Mouse (Mus musculus) brain, embryonic 18.5 days (tissue): ENCODE results near the gene Rer1.

Source experiments
- DNase-seq: peaks from one replicate; pipeline ENCODE4 v3.0.0-alpha.2; 2012; ENCODE audit warnings: low read depth, low spot score

Rer1 gene

DNA sequence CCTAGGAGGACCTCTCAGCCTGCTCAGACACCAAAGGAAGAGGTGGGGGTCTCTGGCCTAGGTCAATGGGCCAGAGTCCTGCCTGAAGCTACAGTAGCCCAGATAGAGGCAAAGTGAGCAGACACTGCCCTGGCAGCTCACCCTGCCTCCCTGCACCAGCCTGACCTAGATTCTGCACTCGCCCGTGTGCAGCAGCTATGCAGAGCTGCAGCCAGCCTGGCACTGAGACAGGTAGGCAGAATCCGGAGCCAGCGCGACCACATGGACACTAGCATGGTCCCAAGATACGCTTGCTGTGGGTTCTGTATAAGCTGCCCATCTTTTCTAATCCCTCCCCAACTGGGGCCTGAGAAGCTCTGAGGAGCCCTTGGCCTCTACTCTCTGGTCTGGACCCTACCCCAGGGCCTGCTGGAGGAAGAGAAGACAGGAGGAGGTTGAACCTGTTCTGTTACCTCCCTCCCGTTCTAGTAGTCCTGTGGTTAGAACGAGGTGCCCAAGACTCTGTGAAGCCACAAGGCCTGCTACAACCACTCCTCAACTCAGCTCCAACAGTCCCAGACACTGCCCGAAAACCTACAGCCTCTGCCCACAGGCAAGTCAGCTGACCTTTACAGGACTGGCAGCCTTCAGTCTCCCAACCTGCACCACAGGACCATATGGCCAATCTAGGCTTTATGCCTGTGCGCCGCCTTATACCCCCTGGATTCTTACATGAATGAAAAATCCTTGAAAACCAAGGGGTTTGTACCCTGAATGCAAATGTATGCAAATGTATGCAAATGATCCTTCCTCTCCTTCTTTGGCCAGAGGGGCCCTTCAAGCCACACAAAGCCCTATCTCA lies 61.8 kb downstream of the Rer1 start:
- no peak for DNase-seq
